Mouse (Mus musculus) G1E (cell line): ENCODE data around the gene Camkmt. TPM values are rescaled to one million over a fixed set of nuclear protein-coding genes. Genes with fewer than 3 reads are reported as not detected.

Source experiments
- ATAC-seq: 2 replicates; pipeline ENCODE4 v1.8.0; 2016; ENCODE audit warnings: mild to moderate bottlenecking; ENCODE audit not compliant: insufficient number of reproducible peaks, poor library complexity, low FRiP score, severe bottlenecking; ENCODE audit errors: extremely low read depth
- DNase-seq: peaks from one replicate; pipeline ENCODE4 v3.0.0; 2012; ENCODE audit warnings: low spot score
- H3K27me3 ChIP-seq: 2 replicates; pipeline ENCODE4 v1.6.1; 2012; ENCODE audit warnings: mild to moderate bottlenecking, low read length, inconsistent platforms; ENCODE audit not compliant: insufficient read depth
- H3K36me3 ChIP-seq: replicated peaks from 2 replicates; pipeline ENCODE3; 2012; ENCODE audit warnings: mild to moderate bottlenecking, inconsistent platforms
- H3K4me1 ChIP-seq: 2 replicates; pipeline ENCODE4 v1.6.1; 2012; ENCODE audit warnings: low read depth, low read length, inconsistent platforms, mixed read lengths; ENCODE audit not compliant: insufficient read depth
- H3K4me3 ChIP-seq: 2 replicates; pipeline ENCODE4 v1.5.1; 2012; ENCODE audit warnings: low read depth, mild to moderate bottlenecking, inconsistent platforms, low read length, moderate library complexity, mixed read lengths
- H3K9me3 ChIP-seq: replicated peaks from 2 replicates; pipeline ENCODE4 v1.6.1; 2012; ENCODE audit warnings: inconsistent platforms
- CTCF ChIP-seq: IDR thresholded peaks from 2 replicates; pipeline ENCODE4 v1.5.1; 2012; ENCODE audit warnings: low read depth, low read length, inconsistent platforms, mixed read lengths
- GATA1 ChIP-seq: IDR thresholded peaks from 2 replicates; pipeline ENCODE4 v1.6.1; 2012; ENCODE audit warnings: borderline replicate concordance, low read length, inconsistent platforms, mixed read lengths
- GATA2 ChIP-seq: IDR thresholded peaks from 2 replicates; pipeline ENCODE4 v1.6.1; 2012; ENCODE audit warnings: low read depth, low read length, inconsistent platforms, borderline replicate concordance
- POLR2AphosphoS5 ChIP-seq: IDR thresholded peaks from 2 replicates; pipeline ENCODE4 v1.6.1; 2012; ENCODE audit warnings: low read depth, low read length, inconsistent platforms; ENCODE audit not compliant: insufficient replicate concordance
- TAL1 ChIP-seq: conservative IDR thresholded peaks from 2 replicates; pipeline ENCODE4 v1.6.1; 2012; ENCODE audit warnings: low read depth, low read length, inconsistent platforms, mixed read lengths
- polyA plus RNA-seq: library from polyadenylated mRNA; stranded (reverse); fragments of >175 nt; gene quantifications from 2 replicates; pipeline ENCODE4 v1.2.3, GENCODE M21; 2012
- total RNA-seq, 2 experiments: library from RNA; stranded (forward) in 1 of 2; stranded (reverse) in 1 of 2; fragments of 200-1000 nt in 1 of 2; fragments of >200 nt in 1 of 2; fragmentation: Nextera tagmentation in 1 of 2; gene quantifications; 2 replicates each; pipeline ENCODE4 v1.2.3; 2014 to 2017

Camkmt gene
- total and polyA plus RNA-seq, 3 experiments, result 1.6 to 8.0 (median 1.7) TPM

DNA sequence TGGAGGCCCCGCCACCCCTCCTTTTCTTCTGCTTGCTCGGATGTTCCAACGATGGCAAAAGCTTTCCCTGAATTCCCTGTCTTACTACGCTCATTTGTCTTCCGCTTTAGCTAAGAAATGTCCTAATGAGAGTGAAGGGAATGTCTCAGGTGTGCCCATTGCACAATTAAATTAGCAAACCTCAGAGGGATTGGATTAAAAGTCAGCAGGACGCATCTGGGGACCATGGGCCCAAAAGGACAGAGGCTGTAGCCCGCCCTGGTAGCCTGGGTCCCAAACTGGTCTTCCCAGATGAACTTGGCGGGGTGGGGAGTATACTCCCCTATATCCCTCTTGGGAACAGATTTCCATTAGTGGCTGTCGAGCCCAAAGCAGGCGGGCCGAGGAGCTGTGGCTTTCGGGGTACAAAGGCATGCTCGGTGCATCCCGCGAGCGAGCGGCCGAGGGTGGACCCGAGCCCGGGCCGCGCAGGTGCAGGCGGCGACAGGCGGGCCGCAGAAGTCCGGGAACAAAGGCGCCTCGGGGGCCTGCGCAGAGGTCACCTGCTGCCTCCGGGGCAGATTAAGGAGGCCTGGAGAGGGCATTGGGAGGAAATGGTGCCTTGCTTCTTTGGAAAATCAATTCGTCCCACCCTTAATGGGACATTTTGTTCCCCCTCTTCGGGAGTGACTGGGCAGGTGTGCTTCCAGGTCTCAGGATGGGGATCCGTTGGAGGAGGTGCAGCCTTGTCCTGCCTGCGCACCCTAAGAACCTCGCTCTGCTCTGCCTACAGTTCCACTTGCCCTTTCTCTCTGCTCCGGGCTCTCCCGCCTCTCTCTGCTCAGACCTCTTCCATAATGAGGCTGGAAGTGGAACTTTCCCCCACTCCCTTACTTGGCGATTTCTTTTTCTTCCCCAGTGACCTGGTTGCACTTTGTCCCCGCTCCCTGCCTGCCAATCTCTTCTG is 374.4 kb downstream of the Camkmt start:
- Histone ChIP-seq H3K36me3 (no peaks in the 10 kb centered on the region), H3K27me3 (peaks cover 3% of the 10 kb centered on the region; the same call in 1 of the 2 replicates), H3K4me3 (no peak overlapping the region), H3K4me1 (peaks cover 3% of the 10 kb centered on the region; the same call in 1 of the 2 replicates), H3K9me3 (no peaks in the 10 kb centered on the region)
- TF ChIP-seq CTCF, result no peak
- no peak for TF ChIP-seq GATA1
- TF ChIP-seq POLR2AphosphoS5, result no peak
- no peak for TF ChIP-seq TAL1
- no peak for TF ChIP-seq GATA2
- DNase-seq (no peak), ATAC-seq (no peak)

DNA sequence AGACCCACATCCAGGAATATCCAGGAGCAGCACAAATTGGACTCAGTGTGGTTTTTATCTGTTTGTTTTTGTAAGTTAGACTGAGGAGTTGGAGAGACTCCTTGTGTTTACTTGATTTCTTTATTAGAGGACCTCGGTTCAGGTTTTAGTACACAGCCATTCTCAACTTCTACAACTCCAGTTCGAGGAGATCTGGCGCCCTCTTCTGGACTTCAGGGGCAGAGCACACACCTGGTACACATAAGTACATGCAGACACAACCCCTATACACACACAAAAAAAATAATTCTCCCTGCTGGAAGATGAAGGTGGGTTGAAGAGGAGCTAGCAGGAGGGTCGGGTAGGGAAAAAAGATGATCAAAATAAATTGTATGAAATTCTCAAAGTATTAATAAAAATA is 379.4 kb downstream of the Camkmt start:
- Histone ChIP-seq H3K27me3 (peaks cover 34% of the 10 kb centered on the region), H3K36me3 (no peaks in the 10 kb centered on the region), H3K4me1 (0 out of 2 replicates have a peak, but pooled peaks cover 3% of the 10 kb centered on the region), H3K9me3 (no peaks in the 10 kb centered on the region), H3K4me3 (no peak overlapping the region)
- no peak for TF ChIP-seq TAL1
- no peak for TF ChIP-seq POLR2AphosphoS5
- TF ChIP-seq CTCF, result no peak
- TF ChIP-seq GATA1, result no peak
- ATAC-seq (no peak), DNase-seq (no peak)

GRCm38 (mm10) chr17:85472687-85473202 is 382.4 kb downstream of the Camkmt start:
- Histone ChIP-seq H3K27me3 (peaks cover 40% of the 10 kb centered on the region), H3K9me3 (no peaks in the 10 kb centered on the region), H3K4me3 (no peak overlapping the region), H3K4me1 (0 out of 2 replicates have a peak, but pooled peaks cover 3% of the 10 kb centered on the region), H3K36me3 (no peaks in the 10 kb centered on the region)
- TF ChIP-seq GATA2, result no peak
- no peak for DNase-seq
- no peak for ATAC-seq

GRCm38 (mm10) chr17:85473217-85473616 is 382.9 kb downstream of the Camkmt start:
- peaks cover 40% of the 10 kb centered on the region for H3K27me3 ChIP-seq
- no peaks in the 10 kb centered on the region for H3K9me3 ChIP-seq
- TF ChIP-seq POLR2AphosphoS5 (no peak), GATA1 (no peak), CTCF (no peak)
- H3K4me3 ChIP-seq, result no peak overlapping the region
- no peak for ATAC-seq
- 0 out of 2 replicates have a peak, but pooled peaks cover 3% of the 10 kb centered on the region for H3K4me1 ChIP-seq
- no peaks in the 10 kb centered on the region for H3K36me3 ChIP-seq
- DNase-seq, result no peak

DNA sequence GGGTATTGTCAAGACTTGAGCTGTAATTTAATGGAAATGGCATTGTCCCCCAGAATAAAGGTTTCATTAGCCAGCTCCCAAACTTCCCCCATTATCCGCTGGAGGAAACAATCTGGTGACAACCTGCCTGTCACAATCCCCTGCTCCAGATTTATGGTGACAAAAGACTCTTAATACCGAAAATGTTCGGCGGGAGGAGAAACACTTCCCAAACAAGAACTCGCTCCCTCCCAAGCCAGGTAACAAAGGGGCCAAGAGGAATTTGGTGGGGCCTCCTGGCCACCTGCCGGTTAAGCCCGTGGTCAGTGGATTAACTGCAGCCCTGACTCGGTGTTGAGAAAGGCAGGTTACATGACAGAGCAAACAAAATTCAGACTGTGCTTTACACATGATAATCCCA is 383.5 kb downstream of the Camkmt start:
- Histone ChIP-seq H3K36me3 (no peaks in the 10 kb centered on the region), H3K27me3 (peaks cover 43% of the 10 kb centered on the region), H3K4me3 (no peak overlapping the region), H3K9me3 (no peaks in the 10 kb centered on the region), H3K4me1 (0 out of 2 replicates have a peak, but pooled peaks cover 3% of the 10 kb centered on the region)
- DNase-seq (no peak), ATAC-seq (no peak)
- no peak for TF ChIP-seq GATA2
- no peak for TF ChIP-seq TAL1
- no peak for TF ChIP-seq CTCF
- no peak for TF ChIP-seq GATA1
- TF ChIP-seq POLR2AphosphoS5, result no peak

- Histone ChIP-seq H3K36me3 (no peaks in the 10 kb centered on the region), H3K27me3 (peaks cover 13% of the 10 kb centered on the region; the same call in 1 of the 2 replicates), H3K4me3 (no peak overlapping the region), H3K9me3 (no peaks in the 10 kb centered on the region), H3K4me1 (no peaks in the 10 kb centered on the region)
- ATAC-seq, result no peak
- TF ChIP-seq CTCF (no peak), GATA1 (no peak), GATA2 (no peak), POLR2AphosphoS5 (no peak), TAL1 (no peak)
- no peak for DNase-seq
Observed at GRCm38 (mm10) chr17:85481241-85481640, 390.9 kb downstream of the Camkmt start.

GRCm38 (mm10) chr17:85483086-85483485 is 392.7 kb downstream of the Camkmt start:
- H3K36me3 ChIP-seq, result no peaks in the 10 kb centered on the region
- no peak for TF ChIP-seq GATA2
- no peak for TF ChIP-seq TAL1
- no peak for TF ChIP-seq CTCF
- no peak for TF ChIP-seq GATA1
- TF ChIP-seq POLR2AphosphoS5, result no peak
- no peak for ATAC-seq
- H3K4me3 ChIP-seq, result no peak overlapping the region
- peaks cover 18% of the 10 kb centered on the region; the same call in 1 of the 2 replicates for H3K27me3 ChIP-seq
- no peaks in the 10 kb centered on the region for H3K9me3 ChIP-seq
- no peak for DNase-seq
- no peaks in the 10 kb centered on the region for H3K4me1 ChIP-seq
